13 mouse cellular contexts compared by ENCODE assay signal in genomic region chr14:76713946-76714345, GRCm38 (mm10).
DNase-seq lines count a peak whose midpoint lies in the region; ATAC-seq and TF ChIP-seq lines count a peak whose summit lies in the region.
"Had no signal": no experiment of that assay in that cellular context is flagged by ENCODE, and none has a peak within 500 bp of the region (broad histone marks: within the 10 kb centered on the region; RNA-seq: fewer than 3 reads in every experiment).

No protein-coding gene starts in this region.

- 30% methylated on average over 7 of the region's 7 CpGs for WGBS in kidney, adult 2 months
- WGBS in liver, embryonic 11.5 days, result 14% methylated on average over 7 of the region's 7 CpGs

- ATAC-seq in common myeloid progenitor, adult 5-6 weeks (replicated peaks; ENCODE audit: low read depth, poor library complexity, severe bottlenecking), result peak; percentile 42; the same call in 1 of the 2 replicates
- peak; percentile 60 for ATAC-seq in liver, embryonic 11.5 days (replicated peaks; ENCODE audit: low FRiP score)
- ATAC-seq: activated CD4-positive, CD25-positive, alpha-beta regulatory T cell, adult 4 months had no signal

- peak; percentile 35 for DNase-seq in adrenal gland, postnatal 14 days
- DNase-seq in adrenal gland, adult 18-20 months (ENCODE audit: low spot score in 2 of 2), result no peak
- peak; percentile 66 for DNase-seq in kidney, adult 2 months
- no peak for DNase-seq in kidney, adult 18-20 months
- DNase-seq in liver, embryonic 11.5 days (ENCODE audit: low spot score), result no peak
- DNase-seq in thymus, postnatal 14 days, result no peak
- no peak for DNase-seq in cerebellum, postnatal 4 days (ENCODE audit: low spot score in 2 of 2)
- DNase-seq: midbrain, embryonic 14.5 days had no signal

- H3K9me3 ChIP-seq in liver, embryonic 11.5 days (ENCODE audit: control insufficient read depth, low read length), result no peaks in the 10 kb centered on the region
- H3K9me3 ChIP-seq: hindbrain, embryonic 15.5 days; neural tube, embryonic 13.5 days had no signal

- no peak overlapping the region for H3K4me3 ChIP-seq in kidney, adult 2 months (ENCODE audit: insufficient read depth, low read depth, low read length)
- H3K4me3 ChIP-seq in liver, embryonic 11.5 days (ENCODE audit: low read depth, low read length), result no peak overlapping the region
- H3K4me3 ChIP-seq: hindbrain, embryonic 15.5 days; neural tube, embryonic 13.5 days had no signal

- H3K9ac ChIP-seq in liver, embryonic 11.5 days (ENCODE audit: low read depth, low read length), result 0 out of 2 replicates have a peak overlapping the region, but pooled peaks have one; percentile 6
- H3K9ac ChIP-seq: hindbrain, embryonic 15.5 days; neural tube, embryonic 13.5 days had no signal

- peaks cover 12% of the 10 kb centered on the region for H3K4me1 ChIP-seq in kidney, adult 2 months (ENCODE audit: control insufficient read depth, insufficient read depth, low read length)
- H3K4me1 ChIP-seq in liver, embryonic 11.5 days (replicated peaks; ENCODE audit: control insufficient read depth, insufficient read depth, low read length), result peaks cover 17% of the 10 kb centered on the region
- H3K4me1 ChIP-seq: hindbrain, embryonic 15.5 days; neural tube, embryonic 13.5 days had no signal

- no peak for TF ChIP-seq CTCF in kidney, adult 2 months (conservative IDR thresholded peaks at IDR 0.05; ENCODE audit: insufficient read depth, insufficient read length, low read depth, low read length)

- H3K4me2 ChIP-seq in liver, embryonic 11.5 days, result no peak overlapping the region
- H3K4me2 ChIP-seq: hindbrain, embryonic 15.5 days; neural tube, embryonic 13.5 days had no signal

- H3K36me3 ChIP-seq in kidney, adult 2 months (ENCODE audit: control insufficient read depth, insufficient read depth, low read length), result no peaks in the 10 kb centered on the region
- no peaks in the 10 kb centered on the region for H3K36me3 ChIP-seq in liver, embryonic 11.5 days (ENCODE audit: control insufficient read depth, insufficient read depth, low read length)
- H3K36me3 ChIP-seq: G1E; hindbrain, embryonic 15.5 days; neural tube, embryonic 13.5 days had no signal

- TF ChIP-seq POLR2A in kidney, adult 2 months (IDR thresholded peaks at IDR 0.05; ENCODE audit: low read depth, low read length), result no peak

- no peaks in the 10 kb centered on the region for H3K27me3 ChIP-seq in kidney, adult 2 months (replicated peaks; ENCODE audit: control insufficient read depth, insufficient read depth, low read length)
- H3K27me3 ChIP-seq in liver, embryonic 11.5 days (replicated peaks; ENCODE audit: control insufficient read depth, insufficient read depth, low read length), result no peaks in the 10 kb centered on the region
- H3K27me3 ChIP-seq: hindbrain, embryonic 15.5 days; neural tube, embryonic 13.5 days had no signal

- no peak overlapping the region for H3K27ac ChIP-seq in kidney, adult 2 months (ENCODE audit: insufficient read depth, low read depth, low read length)
- no peak overlapping the region for H3K27ac ChIP-seq in liver, embryonic 11.5 days (ENCODE audit: low read depth, low read length)
- H3K27ac ChIP-seq: hindbrain, embryonic 15.5 days; neural tube, embryonic 13.5 days had no signal

Comparison
In these comparisons a context has a peak if more than half of its experiments do, and no peak if none do; other contexts are left out.
1. DNase-seq: peak in adrenal gland, postnatal 14 days (single experiment) and kidney, adult 2 months (single experiment); none in adrenal gland, adult 18-20 months (0 of 2), kidney, adult 18-20 months (single experiment), liver, embryonic 11.5 days (single experiment), thymus, postnatal 14 days (single experiment) and cerebellum, postnatal 4 days (0 of 2).